ENCODE assay signal across 8 mouse cellular contexts in the genomic region with DNA sequence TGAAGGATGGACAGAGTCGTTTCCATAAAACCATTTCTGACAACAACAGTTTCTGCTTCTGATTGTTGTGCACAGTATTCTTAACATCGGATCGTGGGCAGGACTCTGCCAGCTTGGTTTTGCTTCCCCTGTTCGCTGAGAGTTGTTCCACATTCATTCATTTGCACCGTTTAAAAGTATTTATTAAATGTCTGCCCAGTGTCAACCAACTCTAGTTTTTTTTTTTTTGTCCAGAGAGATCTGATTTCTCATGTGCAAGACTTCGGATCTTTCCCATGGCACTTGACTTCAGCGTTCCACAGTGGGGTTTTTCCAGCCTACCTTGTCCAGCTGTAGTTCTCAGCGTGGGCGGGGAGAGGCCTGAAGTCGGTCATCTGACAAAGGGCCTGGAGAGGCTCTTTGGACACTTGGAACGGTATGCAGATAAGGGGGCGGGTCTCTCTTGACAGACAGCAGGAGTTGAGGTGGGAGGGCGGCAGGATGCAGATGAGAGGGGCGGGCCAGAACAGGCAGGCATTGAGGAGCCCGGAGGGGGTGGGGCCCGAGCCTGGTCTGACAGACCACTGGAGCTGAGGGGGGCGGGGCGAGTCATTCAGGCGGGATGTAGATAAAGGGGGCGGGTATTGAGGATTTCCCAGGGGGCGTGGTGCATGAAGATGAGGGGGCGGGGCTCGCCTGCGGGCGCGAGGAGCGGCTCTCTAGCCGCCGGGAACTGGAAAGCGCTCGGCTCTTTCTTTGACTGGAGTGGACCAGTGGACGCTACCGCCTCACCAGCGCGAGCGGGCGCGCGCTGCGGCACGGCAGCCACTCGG.
DNase-seq lines count a peak whose midpoint lies in the region; ATAC-seq and TF ChIP-seq lines count a peak whose summit lies in the region.

No protein-coding gene starts in this region.

- WGBS in forebrain, embryonic 12.5 days = 5% methylated on average over 41 of the region's 42 CpGs
- WGBS in heart, embryonic 16.5 days = 4% methylated on average over 38 of the region's 42 CpGs
- WGBS in liver, embryonic 14.5 days (ENCODE audit: insufficient replicate concordance) = 7% methylated on average over 36 of the region's 42 CpGs
- 8% methylated on average over 42 of the region's 42 CpGs for WGBS in neural tube, embryonic 11.5 days
- WGBS in stomach, embryonic 16.5 days = 7% methylated on average over 33 of the region's 42 CpGs

- H3K4me2 ChIP-seq in forebrain, embryonic 12.5 days = peak overlapping the region; percentile 76
- H3K4me2 ChIP-seq in heart, embryonic 16.5 days (ENCODE audit: low read depth, low read length) = peak overlapping the region; percentile 94
- H3K4me2 ChIP-seq in liver, embryonic 14.5 days (ENCODE audit: low read depth) = peak overlapping the region; percentile 100
- peak overlapping the region; percentile 56 for H3K4me2 ChIP-seq in neural tube, embryonic 11.5 days (ENCODE audit: low read depth)
- peak overlapping the region; percentile 97 for H3K4me2 ChIP-seq in stomach, embryonic 16.5 days (ENCODE audit: low read depth, low read length)

- H3K27ac ChIP-seq in ES-Bruce4 (ENCODE audit: insufficient read depth, low read length) = no peak overlapping the region
- peak overlapping the region; percentile 96 for H3K27ac ChIP-seq in forebrain, embryonic 12.5 days
- H3K27ac ChIP-seq in heart, embryonic 16.5 days (ENCODE audit: low read length) = peak overlapping the region; percentile 92
- H3K27ac ChIP-seq in liver, embryonic 14.5 days = no peak overlapping the region
- peak overlapping the region; percentile 93 for H3K27ac ChIP-seq in neural tube, embryonic 11.5 days (ENCODE audit: low read depth, low read length)
- H3K27ac ChIP-seq in stomach, embryonic 16.5 days (ENCODE audit: low read length) = peak overlapping the region; percentile 93

- peak overlapping the region; percentile 76 for H3K4me3 ChIP-seq in ES-Bruce4 (ENCODE audit: low read depth, low read length)
- H3K4me3 ChIP-seq in forebrain, embryonic 12.5 days (replicated peaks) = peak overlapping the region; percentile 81
- H3K4me3 ChIP-seq in heart, embryonic 16.5 days (ENCODE audit: low read length) = peak overlapping the region; percentile 89
- H3K4me3 ChIP-seq in liver, embryonic 14.5 days (ENCODE audit: insufficient read depth in 1 of 2, low read depth in 2 of 2, low read length in 2 of 2) = peak overlapping the region; percentile 55 to 82
- H3K4me3 ChIP-seq in neural tube, embryonic 11.5 days (ENCODE audit: low read depth, low read length) = peak overlapping the region; percentile 74
- H3K4me3 ChIP-seq in stomach, embryonic 16.5 days (replicated peaks; ENCODE audit: low read length) = peak overlapping the region; percentile 80

- H3K27me3 ChIP-seq in ES-Bruce4 (ENCODE audit: control insufficient read depth, insufficient read depth, low read length, poor library complexity, severe bottlenecking) = no peaks in the 10 kb centered on the region
- H3K27me3 ChIP-seq in forebrain, embryonic 12.5 days = no peaks in the 10 kb centered on the region
- no peaks in the 10 kb centered on the region; the same call in 1 of the 2 replicates for H3K27me3 ChIP-seq in heart, embryonic 16.5 days (ENCODE audit: control insufficient read depth, insufficient read depth, low read length)
- no peaks in the 10 kb centered on the region for H3K27me3 ChIP-seq in liver, embryonic 14.5 days (ENCODE audit: control insufficient read depth, insufficient read depth, low read length)
- H3K27me3 ChIP-seq in neural tube, embryonic 11.5 days (ENCODE audit: control insufficient read depth, insufficient read depth, low read length) = no peaks in the 10 kb centered on the region
- no peaks in the 10 kb centered on the region for H3K27me3 ChIP-seq in stomach, embryonic 16.5 days (ENCODE audit: control insufficient read depth, insufficient read depth, low read length)

- peak; percentile 100 for DNase-seq in kidney, postnatal 36 days
- DNase-seq in liver, embryonic 14.5 days (ENCODE audit: low read depth in 3 of 3, low spot score in 3 of 3) = peak; percentile 92 to 93 (median 93)
- DNase-seq in neural tube, embryonic 11.5 days (ENCODE audit: low spot score) = peak; percentile 99

- peak overlapping the region; percentile 77 for H3K9ac ChIP-seq in ES-Bruce4 (ENCODE audit: low read depth, poor library complexity, severe bottlenecking)
- H3K9ac ChIP-seq in forebrain, embryonic 12.5 days = peak overlapping the region; percentile 88
- H3K9ac ChIP-seq in heart, embryonic 16.5 days (ENCODE audit: low read length) = peak overlapping the region; percentile 94
- H3K9ac ChIP-seq in liver, embryonic 14.5 days (replicated peaks) = peak overlapping the region; percentile 81
- peak overlapping the region; percentile 91 for H3K9ac ChIP-seq in neural tube, embryonic 11.5 days (ENCODE audit: low read length)
- peak overlapping the region; percentile 90 for H3K9ac ChIP-seq in stomach, embryonic 16.5 days (ENCODE audit: low read length)

- H3K9me3 ChIP-seq in ES-Bruce4 (replicated peaks; ENCODE audit: control insufficient read depth, insufficient read depth, low read length, poor library complexity, severe bottlenecking) = no peaks in the 10 kb centered on the region
- no peaks in the 10 kb centered on the region for H3K9me3 ChIP-seq in forebrain, embryonic 12.5 days
- no peaks in the 10 kb centered on the region for H3K9me3 ChIP-seq in heart, embryonic 16.5 days (replicated peaks; ENCODE audit: control insufficient read depth, low read length)
- no peaks in the 10 kb centered on the region for H3K9me3 ChIP-seq in liver, embryonic 14.5 days (ENCODE audit: control insufficient read depth, low read length)
- no peaks in the 10 kb centered on the region for H3K9me3 ChIP-seq in neural tube, embryonic 11.5 days (ENCODE audit: control insufficient read depth, low read length)
- H3K9me3 ChIP-seq in stomach, embryonic 16.5 days (replicated peaks; ENCODE audit: control insufficient read depth, low read length) = no peaks in the 10 kb centered on the region

- TF ChIP-seq EP300 in ES-Bruce4 (IDR thresholded peaks at IDR 0.05; ENCODE audit: insufficient read depth, low read depth, low read length) = no peak
- TF ChIP-seq EP300 in liver, embryonic 14.5 days (IDR thresholded peaks at IDR 0.05; ENCODE audit: low read depth) = no peak

- no peak for TF ChIP-seq POLR2A in ES-Bruce4 (IDR thresholded peaks at IDR 0.05; ENCODE audit: insufficient read depth, low read length)

- peak; percentile 64 for ATAC-seq in cerebellum, adult (ENCODE audit: insufficient number of reproducible peaks, low FRiP score, low TSS enrichment)
- ATAC-seq in forebrain, embryonic 12.5 days (ENCODE audit: low FRiP score) = peak; percentile 99
- peak; percentile 99 for ATAC-seq in heart, embryonic 16.5 days (replicated peaks; ENCODE audit: extremely low read depth, insufficient read depth, low FRiP score)
- peak; percentile 96 for ATAC-seq in liver, embryonic 14.5 days (ENCODE audit: insufficient read depth)
- ATAC-seq in neural tube, embryonic 11.5 days (ENCODE audit: insufficient read depth, low FRiP score, low TSS enrichment) = peak; percentile 97
- ATAC-seq in stomach, embryonic 16.5 days (ENCODE audit: insufficient read depth, low FRiP score) = peak; percentile 99

- no peak for TF ChIP-seq CTCF in ES-Bruce4 (IDR thresholded peaks at IDR 0.05; ENCODE audit: low read depth, low read length)
- TF ChIP-seq CTCF in liver, embryonic 14.5 days (IDR thresholded peaks at IDR 0.05; ENCODE audit: low read depth) = no peak

- no peaks in the 10 kb centered on the region for H3K36me3 ChIP-seq in ES-Bruce4 (ENCODE audit: control insufficient read depth, insufficient read depth, low read length, poor library complexity, severe bottlenecking)
- H3K36me3 ChIP-seq in forebrain, embryonic 12.5 days (replicated peaks) = no peaks in the 10 kb centered on the region
- no peaks in the 10 kb centered on the region for H3K36me3 ChIP-seq in heart, embryonic 16.5 days (ENCODE audit: control insufficient read depth, insufficient read depth)
- H3K36me3 ChIP-seq in liver, embryonic 14.5 days (replicated peaks; ENCODE audit: control insufficient read depth, insufficient read depth, low read depth) = no peaks in the 10 kb centered on the region
- no peaks in the 10 kb centered on the region for H3K36me3 ChIP-seq in neural tube, embryonic 11.5 days (ENCODE audit: control insufficient read depth, insufficient read depth, low read length)
- no peaks in the 10 kb centered on the region for H3K36me3 ChIP-seq in stomach, embryonic 16.5 days (ENCODE audit: control insufficient read depth, insufficient read depth, low read length)

- H3K4me1 ChIP-seq in ES-Bruce4 (ENCODE audit: control insufficient read depth, insufficient read depth, low read length) = no peaks in the 10 kb centered on the region
- H3K4me1 ChIP-seq in forebrain, embryonic 12.5 days = peaks cover 8% of the 10 kb centered on the region
- peaks cover 6% of the 10 kb centered on the region for H3K4me1 ChIP-seq in heart, embryonic 16.5 days (ENCODE audit: control insufficient read depth, insufficient read depth, low read length)
- H3K4me1 ChIP-seq in liver, embryonic 14.5 days (replicated peaks; ENCODE audit: control insufficient read depth in 2 of 2, insufficient read depth in 2 of 2, low read length in 1 of 2) = peaks cover 0 to 13% of the 10 kb centered on the region in 2 experiments; a peak in 3 of 4 replicates
- peaks cover 4% of the 10 kb centered on the region; the same call in 1 of the 2 replicates for H3K4me1 ChIP-seq in neural tube, embryonic 11.5 days (ENCODE audit: control insufficient read depth, insufficient read depth, low read length)
- no peaks in the 10 kb centered on the region for H3K4me1 ChIP-seq in stomach, embryonic 16.5 days (ENCODE audit: control insufficient read depth, insufficient read depth, low read length)

Comparison
In these comparisons a context has a peak if more than half of its experiments do, and no peak if none do; other contexts are left out.
1. H3K27ac ChIP-seq: peak in forebrain, embryonic 12.5 days (single experiment), heart, embryonic 16.5 days (single experiment), neural tube, embryonic 11.5 days (single experiment) and stomach, embryonic 16.5 days (single experiment); none in ES-Bruce4 (single experiment) and liver, embryonic 14.5 days (single experiment).
2. Peak in every context shown above with its lines, with median percentiles within 50 percentile points of each other: H3K4me3 ChIP-seq, H3K9ac ChIP-seq, ATAC-seq, H3K4me2 ChIP-seq and DNase-seq.